Mouse (Mus musculus): ENCODE measurements around the gene Gm7982. TPM values are rescaled to one million over a fixed set of nuclear protein-coding genes. Genes with fewer than 3 reads are reported as not detected.

Gm7982 gene
- polyA plus RNA-seq (2012), result not detected in 2 replicates

GRCm38 (mm10) chr5:95741714-95742113 is at the start of gene Gm7982:
Gene Gm7982 (plus strand): TSS chr5:95742014.

GRCm38 (mm10) chr5:95736073-95736472 is 5.7 kb upstream of the Gm7982 start, which contains the start of gene Gm7978:
Gene Gm7978 (minus strand): TSS chr5:95736173.

GRCm38 (mm10) chr5:95775690-95776089 is 33.9 kb downstream of the Gm7982 start, which contains the start of gene E330014E10Rik:
Gene E330014E10Rik (plus strand): TSS chr5:95775990.

Other genes with a start within 250 kb of the Gm7982 start
- not detected in 2 replicates for gene Gm3286, start 231.3 kb upstream of the Gm7982 start, polyA plus RNA-seq (2012)
- gene Gm7971, start 147.1 kb upstream of the Gm7982 start, polyA plus RNA-seq (2012), result not detected in 2 replicates
- gene Gm7978, start 5.8 kb upstream of the Gm7982 start, polyA plus RNA-seq (2012), result not detected in 2 replicates
- gene E330014E10Rik, start 34.0 kb downstream of the Gm7982 start, polyA plus RNA-seq (2012), result not detected in 2 replicates
- gene Cxcl13, start 214.9 kb downstream of the Gm7982 start, polyA plus RNA-seq (2012), result not detected in 2 replicates

Measured in megakaryocyte-erythroid progenitor cell, adult 5 weeks (primary cell).